Mouse (Mus musculus) liver, embryonic 14.5 days (tissue): ENCODE measurements around the gene Tpst2. TPM values are rescaled to one million over a fixed set of nuclear protein-coding genes. Genes with fewer than 3 reads are reported as not detected.

Source experiments
- ATAC-seq: fragments of 200-750 bp; cut with Nextera tagmentation; 2 replicates; pipeline ENCODE4 v1.8.0; 2017; ENCODE audit warnings: moderate number of reproducible peaks, mild to moderate bottlenecking, moderate library complexity; ENCODE audit not compliant: insufficient read depth
- DNase-seq, 3 experiments: peaks; one replicate each; pipeline ENCODE4 v3.0.0-alpha.2; 2012 to 2013; ENCODE audit warnings: low read depth in 3 of 3, low spot score in 3 of 3
- H3K27ac ChIP-seq: fragments of 300-500 bp; sonication (generic); 2 replicates; pipeline ENCODE4 v1.5.1; 2014; ENCODE audit warnings: moderate library complexity, mild to moderate bottlenecking, control low read depth, inconsistent platforms
- H3K27me3 ChIP-seq: fragments of 300-500 bp; sonication (generic); 2 replicates; pipeline ENCODE4 v1.6.1; 2014; ENCODE audit warnings: mild to moderate bottlenecking, low read length, moderate library complexity; ENCODE audit not compliant: control insufficient read depth, insufficient read depth
- H3K36me3 ChIP-seq: fragments of 300-500 bp; sonication (generic); replicated peaks from 2 replicates; pipeline ENCODE4 v1.6.1; 2014; ENCODE audit warnings: low read depth; ENCODE audit not compliant: control insufficient read depth, insufficient read depth
- H3K4me1 ChIP-seq, 2 experiments: fragments of 200-500 bp in 1 of 2; fragments of 300-500 bp in 1 of 2; sonication (generic) in 1 of 2; replicated peaks; 2 replicates each; pipeline ENCODE4 v1.6.1; 2012 to 2014; ENCODE audit warnings: antibody characterized with exemption in 1 of 2, inconsistent platforms in 1 of 2, low read length in 1 of 2; ENCODE audit not compliant: control insufficient read depth in 2 of 2, insufficient read depth in 2 of 2
- H3K4me2 ChIP-seq: fragments of 300-500 bp; sonication (generic); 2 replicates; pipeline ENCODE4 v1.6.1; 2014; ENCODE audit warnings: low read depth, mild to moderate bottlenecking, control low read depth, moderate library complexity
- H3K4me3 ChIP-seq, 2 experiments: fragments of 200-500 bp in 1 of 2; fragments of 300-500 bp in 1 of 2; sonication (generic) in 1 of 2; 2 replicates each; pipeline ENCODE4 v1.5.1; 2012 to 2014; ENCODE audit warnings: low read depth in 2 of 2, low read length in 2 of 2, mild to moderate bottlenecking in 2 of 2, control low read depth in 1 of 2, inconsistent platforms in 1 of 2, moderate library complexity in 1 of 2; ENCODE audit not compliant: insufficient read depth in 1 of 2
- H3K9ac ChIP-seq: fragments of 300-500 bp; sonication (generic); replicated peaks from 2 replicates; pipeline ENCODE4 v1.6.1; 2014; ENCODE audit warnings: mild to moderate bottlenecking, control low read depth, moderate library complexity
- H3K9me3 ChIP-seq: fragments of 300-500 bp; sonication (generic); 2 replicates; pipeline ENCODE4 v1.6.1; 2016; ENCODE audit warnings: low read length, mixed read lengths; ENCODE audit not compliant: control insufficient read depth
- CTCF ChIP-seq: IDR thresholded peaks from 2 replicates; pipeline ENCODE4 v1.5.1; 2016; ENCODE audit warnings: antibody characterized with exemption, low read depth, control low read depth
- EP300 ChIP-seq: IDR thresholded peaks from 2 replicates; pipeline ENCODE4 v1.6.1; 2016; ENCODE audit warnings: antibody characterized with exemption, low read depth
- WGBS: fragments of 180-500 bp; shearing (Covaris S2); extraction: QIAGEN DNeasy Blood & Tissue Kit; methylation state at CpG from one replicate; pipeline ENCODE4 v1.1.7; 2014; ENCODE audit not compliant: insufficient replicate concordance; 5-methylcytosine and 5-hydroxymethylcytosine counted together
- polyA plus RNA-seq, 2 experiments: library from polyadenylated mRNA; depleted of rRNA in 1 of 2; stranded (reverse) in 1 of 2; unstranded in 1 of 2; fragments of >200 nt; fragmentation: Nextera tagmentation in 1 of 2; extraction: Ambion mirVana in 1 of 2; gene quantifications; 2 replicates each; pipeline versions ENCODE4 v1.2.1 to v1.2.3; 2012 to 2014

The Tpst2 gene
- polyA plus RNA-seq, 2 experiments, result 17.2 to 30.9 TPM

DNA sequence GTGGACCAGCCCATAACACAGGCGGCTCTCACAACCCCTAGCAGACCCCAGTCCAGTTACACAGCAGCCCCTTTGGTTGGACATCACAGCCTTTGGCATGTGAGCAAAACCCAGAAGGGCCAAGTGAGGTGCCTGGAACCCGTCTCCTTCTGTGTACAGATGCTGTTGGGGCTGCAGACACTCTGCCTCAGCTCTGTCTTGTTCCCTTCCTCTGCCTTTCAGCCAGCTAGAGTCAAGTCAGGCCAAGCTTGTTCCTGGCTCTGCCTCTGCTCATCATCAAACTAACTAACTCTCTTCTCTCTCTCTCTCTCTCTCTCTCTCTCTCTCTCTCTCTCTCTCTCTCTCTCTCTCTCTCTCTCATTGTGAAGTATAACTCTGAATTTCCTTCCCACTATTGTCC lies 39.9 kb upstream of the Tpst2 start:
- Histone ChIP-seq H3K4me2 (no peak overlapping the region), H3K27ac (no peak overlapping the region), H3K4me3 (no peak overlapping the region), H3K36me3 (no peaks in the 10 kb centered on the region), H3K9me3 (no peaks in the 10 kb centered on the region), H3K4me1 (no peaks in the 10 kb centered on the region; a peak in 1 of 4 replicates), H3K27me3 (no peaks in the 10 kb centered on the region), H3K9ac (no peak overlapping the region)
- ATAC-seq, result no peak
- TF ChIP-seq EP300 (no peak), CTCF (no peak)
- DNase-seq, result no peak
- WGBS, result 72% methylated on average over 2 of the region's 2 CpGs

DNA sequence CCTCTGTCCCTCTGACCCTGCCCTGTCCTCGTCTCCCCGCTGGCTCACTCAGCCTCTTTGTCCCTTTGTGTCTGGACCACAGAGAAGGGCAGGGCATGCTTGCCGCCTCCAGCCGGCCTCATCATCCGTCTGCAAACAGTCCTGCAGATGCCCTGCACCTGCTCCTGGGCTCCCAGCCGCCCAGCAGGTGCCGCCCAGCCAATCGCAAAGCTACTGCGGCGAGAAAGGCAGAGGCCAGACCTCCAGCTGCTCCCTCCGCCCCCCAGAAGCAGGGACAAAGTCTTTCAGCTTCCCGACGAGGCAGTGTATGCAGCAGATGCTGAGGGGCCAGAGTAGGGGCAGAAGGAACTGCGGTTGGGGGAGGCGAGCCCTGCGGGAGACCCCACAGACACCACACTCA lies 39.1 kb upstream of the Tpst2 start:
- 21% methylated on average over 16 of the region's 16 CpGs for WGBS
- Histone ChIP-seq H3K9ac (no peak overlapping the region), H3K4me1 (peaks cover 2 to 8% of the 10 kb centered on the region in 2 experiments; a peak in 3 of 4 replicates), H3K9me3 (no peaks in the 10 kb centered on the region), H3K27me3 (no peaks in the 10 kb centered on the region), H3K4me3 (no peak overlapping the region), H3K4me2 (no peak overlapping the region), H3K27ac (no peak overlapping the region), H3K36me3 (no peaks in the 10 kb centered on the region)
- TF ChIP-seq EP300, result no peak
- TF ChIP-seq CTCF, result no peak
- ATAC-seq, result no peak
- no peak for DNase-seq

DNA sequence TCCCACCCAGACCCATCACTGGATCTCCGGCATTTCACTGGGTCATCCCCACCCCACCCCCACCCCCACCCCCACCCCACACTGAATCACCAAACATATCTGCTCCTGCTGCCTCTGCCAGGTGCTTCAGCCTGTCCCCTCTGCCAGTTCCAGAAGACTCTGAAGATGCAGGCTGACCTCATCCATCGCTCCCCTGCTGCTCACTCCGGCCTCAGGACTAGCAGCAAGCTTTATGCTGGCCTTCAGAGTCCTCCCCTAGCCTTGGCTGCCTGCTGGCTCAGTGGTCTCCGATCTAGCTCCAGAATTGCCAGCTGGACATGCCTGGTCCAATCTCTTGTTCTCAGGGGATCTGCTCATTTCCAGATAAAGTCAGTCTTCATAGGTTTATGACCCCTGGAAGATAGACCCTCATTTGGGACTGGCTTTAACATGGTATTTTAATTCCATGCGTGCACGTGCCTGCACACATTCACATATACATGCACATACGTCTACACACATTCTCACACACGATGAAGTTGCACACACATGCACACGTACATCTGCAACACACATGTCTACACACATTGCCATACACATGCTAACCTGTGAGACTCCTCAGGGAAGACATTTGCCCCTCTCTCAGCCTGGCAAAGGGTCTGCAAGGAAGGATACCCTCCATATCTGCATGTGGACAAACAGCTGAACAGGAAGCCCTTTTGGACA lies 38.5 kb upstream of the Tpst2 start:
- no peak for DNase-seq
- Histone ChIP-seq H3K9me3 (peaks cover 3% of the 10 kb centered on the region), H3K9ac (no peak overlapping the region), H3K4me2 (no peak overlapping the region), H3K36me3 (no peaks in the 10 kb centered on the region), H3K4me1 (peaks cover 2 to 13% of the 10 kb centered on the region in 2 experiments; a peak in 3 of 4 replicates), H3K27ac (no peak overlapping the region), H3K27me3 (no peaks in the 10 kb centered on the region), H3K4me3 (no peak overlapping the region)
- ATAC-seq, result no peak
- WGBS, result 53% methylated on average over 9 of the region's 9 CpGs
- TF ChIP-seq CTCF (no peak), EP300 (no peak)

DNA sequence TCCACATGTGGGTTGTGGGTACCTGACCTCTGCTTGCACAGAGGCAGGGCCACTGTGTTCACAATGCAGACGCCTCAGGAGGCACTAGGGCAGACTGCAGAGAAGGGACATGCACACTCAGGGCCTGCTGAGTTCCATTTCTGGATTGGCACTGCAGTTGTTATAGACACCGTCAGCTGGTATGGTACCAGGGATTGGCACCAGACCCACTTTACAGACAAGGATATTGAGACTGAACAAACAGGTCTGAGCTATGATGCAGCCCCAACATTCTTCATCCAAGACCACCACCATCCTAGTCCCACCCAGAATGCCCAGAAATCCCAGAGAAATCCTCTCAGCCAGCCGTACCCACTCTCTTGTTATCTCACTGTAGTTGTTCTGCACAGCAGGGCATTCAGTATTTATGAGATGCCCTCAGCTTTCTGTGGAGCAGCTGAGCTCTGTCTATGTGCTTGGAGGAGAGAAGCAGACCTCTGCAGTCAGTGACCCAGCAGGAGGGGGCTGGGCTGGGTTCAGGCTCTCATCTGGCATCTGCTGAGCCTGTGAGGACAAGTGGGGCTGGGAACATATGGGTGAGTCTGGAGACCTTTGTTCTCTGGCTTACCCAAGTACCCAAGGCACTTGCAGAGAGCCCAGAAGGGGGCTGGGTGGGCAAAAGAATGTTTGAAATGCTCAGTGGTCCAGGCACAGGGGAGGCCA lies 37.6 kb upstream of the Tpst2 start:
- WGBS, result 65% methylated on average over 3 of the region's 3 CpGs
- Histone ChIP-seq H3K9me3 (peaks cover 3% of the 10 kb centered on the region), H3K4me3 (no peak overlapping the region), H3K4me2 (no peak overlapping the region), H3K4me1 (peaks cover 7 to 23% of the 10 kb centered on the region in 2 experiments), H3K9ac (no peak overlapping the region), H3K27me3 (no peaks in the 10 kb centered on the region), H3K36me3 (no peaks in the 10 kb centered on the region), H3K27ac (no peak overlapping the region)
- DNase-seq (no peak), ATAC-seq (no peak)
- TF ChIP-seq CTCF (no peak), EP300 (no peak)

DNA sequence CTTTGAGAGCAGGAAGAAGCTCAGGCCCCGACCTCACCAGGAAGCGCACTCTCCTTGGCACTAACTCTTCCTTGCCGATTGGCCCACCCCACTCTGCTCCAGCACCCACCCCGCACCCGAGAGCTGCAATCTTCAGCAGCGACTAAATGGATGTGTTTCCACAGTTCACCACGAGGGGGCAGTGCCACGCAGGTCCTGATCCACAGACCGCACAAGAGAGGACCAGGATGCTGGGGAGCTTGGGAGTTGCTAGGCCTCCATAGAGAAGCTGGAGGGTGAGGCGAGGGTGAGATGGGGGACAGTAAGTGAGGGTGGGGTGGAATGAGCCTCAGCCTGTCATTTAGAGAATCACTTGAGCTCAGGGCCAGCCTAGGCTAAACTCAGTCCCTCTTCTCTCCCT lies 35.7 kb upstream of the Tpst2 start:
- H3K4me3 ChIP-seq, result no peak overlapping the region
- peaks cover 10 to 34% of the 10 kb centered on the region in 2 experiments for H3K4me1 ChIP-seq
- peak; percentile 27 for ATAC-seq
- H3K9ac ChIP-seq, result no peak overlapping the region
- no peaks in the 10 kb centered on the region for H3K27me3 ChIP-seq
- TF ChIP-seq EP300, result no peak
- TF ChIP-seq CTCF, result peak; percentile 99
- DNase-seq, result peak; percentile 47 to 59 (median 57)
- no peaks in the 10 kb centered on the region for H3K36me3 ChIP-seq
- WGBS, result 2% methylated on average over 10 of the region's 10 CpGs
- H3K9me3 ChIP-seq, result peaks cover 3% of the 10 kb centered on the region
- no peak overlapping the region for H3K4me2 ChIP-seq
- H3K27ac ChIP-seq, result no peak overlapping the region
